18 mouse cellular contexts compared by ENCODE assay signal in genomic region chr12:109444999-109445398, GRCm38 (mm10). TPM values are rescaled to one million over a fixed set of nuclear protein-coding genes. Genes with fewer than 3 reads are reported as not detected.
DNase-seq lines count a peak whose midpoint lies in the region; ATAC-seq and TF ChIP-seq lines count a peak whose summit lies in the region.
"Had no signal": no experiment of that assay in that cellular context is flagged by ENCODE, and none has a peak within 500 bp of the region (broad histone marks: within the 10 kb centered on the region; RNA-seq: fewer than 3 reads in every experiment).

No protein-coding gene starts in this region.

- ATAC-seq in midbrain, embryonic 11.5 days (ENCODE audit: low FRiP score), result no peak
- no peak for ATAC-seq in midbrain, embryonic 15.5 days (replicated peaks)
- ATAC-seq in Patski, result peak; percentile 51
- 0 out of 2 replicates have a peak, but pooled peaks have one; percentile 3 for ATAC-seq in embryonic facial prominence, embryonic 11.5 days (replicated peaks; ENCODE audit: insufficient number of reproducible peaks, low FRiP score, low TSS enrichment, low read depth)
- peak; percentile 22; the same call in 1 of the 2 replicates for ATAC-seq in midbrain, embryonic 16.5 days
- ATAC-seq: intestine, postnatal 0 days had no signal

- peaks cover 74% of the 10 kb centered on the region for H3K27me3 ChIP-seq in midbrain, embryonic 11.5 days (ENCODE audit: control insufficient read depth, insufficient read depth, low read length)
- H3K27me3 ChIP-seq in midbrain, embryonic 15.5 days (replicated peaks), result peaks cover 53% of the 10 kb centered on the region
- no peaks in the 10 kb centered on the region for H3K27me3 ChIP-seq in Patski
- H3K27me3 ChIP-seq in embryonic facial prominence, embryonic 11.5 days (ENCODE audit: control insufficient read depth, insufficient read depth, low read length), result 0 out of 2 replicates have a peak, but pooled peaks cover 2% of the 10 kb centered on the region
- peaks cover 18% of the 10 kb centered on the region; the same call in 1 of the 2 replicates for H3K27me3 ChIP-seq in midbrain, embryonic 16.5 days (ENCODE audit: control insufficient read depth, insufficient read depth, low read depth, low read length)

- CTCF ChIA-PET in Patski (lab: Charles Lee), result no interaction called here

- H3K9me3 ChIP-seq in midbrain, embryonic 11.5 days (ENCODE audit: control insufficient read depth, low read length), result no peaks in the 10 kb centered on the region
- H3K9me3 ChIP-seq in midbrain, embryonic 15.5 days, result no peaks in the 10 kb centered on the region
- no peaks in the 10 kb centered on the region for H3K9me3 ChIP-seq in embryonic facial prominence, embryonic 11.5 days (replicated peaks; ENCODE audit: control insufficient read depth, low read length)
- H3K9me3 ChIP-seq in midbrain, embryonic 16.5 days (replicated peaks; ENCODE audit: control insufficient read depth, low read length, poor library complexity, severe bottlenecking), result no peaks in the 10 kb centered on the region
- H3K9me3 ChIP-seq: heart, embryonic 10.5 days; hindbrain, embryonic 15.5 days had no signal

- POLR2A ChIA-PET in Patski (lab: Charles Lee), result interaction anchor here (0.5 kb wide), 1 partner anchor 61 kb away, joined by 4 read pairs; no protein-coding TSS in a partner anchor

- in situ Hi-C loops in Patski (cut with MboI; ENCODE audit: low pct_unique_long_range_greater_than_20kb), result loop anchor here (10.0 kb wide), 1 partner anchor 510 kb away; no protein-coding TSS in a partner anchor

- WGBS in midbrain, embryonic 11.5 days, result 37% methylated on average over 5 of the region's 5 CpGs
- 53% methylated on average over 5 of the region's 5 CpGs for WGBS in midbrain, embryonic 15.5 days
- 52% methylated on average over 5 of the region's 5 CpGs for WGBS in embryonic facial prominence, embryonic 11.5 days
- 46% methylated on average over 5 of the region's 5 CpGs for WGBS in midbrain, embryonic 16.5 days

- H3K36me3 ChIP-seq in midbrain, embryonic 11.5 days (ENCODE audit: control insufficient read depth, insufficient read depth, low read length), result no peaks in the 10 kb centered on the region
- H3K36me3 ChIP-seq in midbrain, embryonic 15.5 days (replicated peaks), result no peaks in the 10 kb centered on the region
- H3K36me3 ChIP-seq in embryonic facial prominence, embryonic 11.5 days (replicated peaks; ENCODE audit: control insufficient read depth, insufficient read depth, low read depth, low read length), result no peaks in the 10 kb centered on the region
- H3K36me3 ChIP-seq in midbrain, embryonic 16.5 days (ENCODE audit: control insufficient read depth, insufficient read depth, low read length), result no peaks in the 10 kb centered on the region
- H3K36me3 ChIP-seq: heart, embryonic 10.5 days; hindbrain, embryonic 15.5 days had no signal

- H3K4me2 ChIP-seq in midbrain, embryonic 11.5 days, result no peak overlapping the region; the same call in 1 of the 2 replicates
- H3K4me2 ChIP-seq in midbrain, embryonic 15.5 days, result no peak overlapping the region
- H3K4me2 ChIP-seq in embryonic facial prominence, embryonic 11.5 days (ENCODE audit: low read depth, low read length), result no peak overlapping the region
- no peak overlapping the region for H3K4me2 ChIP-seq in midbrain, embryonic 16.5 days (ENCODE audit: low read length)

- H3K4me1 ChIP-seq in midbrain, embryonic 11.5 days (ENCODE audit: control insufficient read depth, insufficient read depth, low read length), result peaks cover 44% of the 10 kb centered on the region
- peaks cover 27% of the 10 kb centered on the region for H3K4me1 ChIP-seq in midbrain, embryonic 15.5 days
- H3K4me1 ChIP-seq in embryonic facial prominence, embryonic 11.5 days (ENCODE audit: control insufficient read depth, insufficient read depth, low read length), result peaks cover 11% of the 10 kb centered on the region
- H3K4me1 ChIP-seq in midbrain, embryonic 16.5 days (ENCODE audit: control insufficient read depth, insufficient read depth, low read length), result peaks cover 21% of the 10 kb centered on the region; the same call in 1 of the 2 replicates

- no peak for DNase-seq in midbrain, embryonic 11.5 days (ENCODE audit: low spot score, missing footprints)
- DNase-seq in Patski (ENCODE audit: low read depth, low spot score), result peak; percentile 49
- no peak for DNase-seq in embryonic facial prominence, embryonic 11.5 days (ENCODE audit: low spot score)
- DNase-seq in adrenal gland, postnatal 4 days (ENCODE audit: low spot score in 2 of 2), result no peak
- DNase-seq in kidney, adult 9 months, result no peak
- DNase-seq: adrenal gland, postnatal 25 days; cerebellum, adult 18-20 months; cerebellum, postnatal 25 days; gastrocnemius, adult 2 months; liver; lung, postnatal 10 days; thymus, postnatal 14 days had no signal

- H3K9ac ChIP-seq in midbrain, embryonic 11.5 days (ENCODE audit: low read length), result no peak overlapping the region
- no peak overlapping the region for H3K9ac ChIP-seq in midbrain, embryonic 15.5 days
- no peak overlapping the region for H3K9ac ChIP-seq in embryonic facial prominence, embryonic 11.5 days (replicated peaks; ENCODE audit: low read length)
- H3K9ac ChIP-seq in midbrain, embryonic 16.5 days (ENCODE audit: low read depth, low read length), result no peak overlapping the region
- H3K9ac ChIP-seq: hindbrain, embryonic 15.5 days had no signal

- peak overlapping the region; percentile 81 for H3K27ac ChIP-seq in midbrain, embryonic 11.5 days (ENCODE audit: low read depth, low read length)
- H3K27ac ChIP-seq in midbrain, embryonic 15.5 days, result no peak overlapping the region
- H3K27ac ChIP-seq in embryonic facial prominence, embryonic 11.5 days (replicated peaks; ENCODE audit: low read depth, low read length), result no peak overlapping the region
- no peak overlapping the region for H3K27ac ChIP-seq in midbrain, embryonic 16.5 days (ENCODE audit: low read length)
- H3K27ac ChIP-seq: gastrocnemius, adult 2 months; hindbrain, embryonic 15.5 days; stomach, postnatal 0 days had no signal

- H3K4me3 ChIP-seq in midbrain, embryonic 11.5 days (ENCODE audit: low read depth, low read length), result no peak overlapping the region
- H3K4me3 ChIP-seq in midbrain, embryonic 15.5 days, result no peak overlapping the region
- H3K4me3 ChIP-seq in embryonic facial prominence, embryonic 11.5 days (ENCODE audit: low read depth, low read length), result no peak overlapping the region
- H3K4me3 ChIP-seq in midbrain, embryonic 16.5 days (ENCODE audit: low read depth, low read length), result no peak overlapping the region
- H3K4me3 ChIP-seq: gastrocnemius, adult 2 months; hindbrain, embryonic 15.5 days had no signal

- TF ChIP-seq CTCF in Patski (IDR thresholded peaks at IDR 0.05), result no peak

RNA-seq across cellular contexts. Expression of gene Dlk1, which starts 7.6 kb away (rescaled TPM):
- 75.1 and 76.7 TPM in 2 replicates for polyA plus RNA-seq in midbrain, embryonic 11.5 days (2014; fragmentation: Nextera tagmentation; extraction: Ambion mirVana)
- polyA plus RNA-seq in midbrain, embryonic 15.5 days (2015; fragmentation: Nextera tagmentation; extraction: Ambion mirVana), result 70.6 and 76.0 TPM in 2 replicates
- polyA plus RNA-seq in Patski (2021), result not detected
- 209 and 225 TPM in 2 replicates for polyA plus RNA-seq in embryonic facial prominence, embryonic 11.5 days (2014; fragmentation: Nextera tagmentation; extraction: Ambion mirVana)
- 50.4 and 66.0 TPM in 2 replicates for polyA plus RNA-seq in midbrain, embryonic 16.5 days (2015; fragmentation: Nextera tagmentation; extraction: Ambion mirVana)
- 1,000 to 10,000 TPM in 1 of 2 experiments, 100 to 1,000 TPM in 1; 974 to 1,168 TPM for total RNA-seq in adrenal gland, postnatal 4 days (2021)

Comparison
In these comparisons a context has a peak if more than half of its experiments do, and no peak if none do; other contexts are left out.
1. ATAC-seq: peak in Patski (single experiment), embryonic facial prominence, embryonic 11.5 days (single experiment) and midbrain, embryonic 16.5 days (single experiment); none in midbrain, embryonic 11.5 days (single experiment) and midbrain, embryonic 15.5 days (single experiment).
2. RNA of gene Dlk1, which starts 7.6 kb away (polyA plus RNA-seq): 209 to 225 TPM in embryonic facial prominence, embryonic 11.5 days, 70.6 to 76.0 TPM in midbrain, embryonic 15.5 days, 75.1 to 76.7 TPM in midbrain, embryonic 11.5 days and 50.4 to 66.0 TPM in midbrain, embryonic 16.5 days; not detected in Patski (single experiment); every median in the first group is over 10 times any median in the second.